Mouse (Mus musculus) G1E (cell line): ENCODE measurements around the gene Hist2h3c2. TPM values are rescaled to one million over a fixed set of nuclear protein-coding genes. Genes with fewer than 3 reads are reported as not detected.

Source experiments
- ATAC-seq: 2 replicates; pipeline ENCODE4 v1.8.0; 2016; ENCODE audit warnings: mild to moderate bottlenecking; ENCODE audit not compliant: insufficient number of reproducible peaks, poor library complexity, low FRiP score, severe bottlenecking; ENCODE audit errors: extremely low read depth
- DNase-seq: peaks from one replicate; pipeline ENCODE4 v3.0.0; 2012; ENCODE audit warnings: low spot score
- H3K27me3 ChIP-seq: 2 replicates; pipeline ENCODE4 v1.6.1; 2012; ENCODE audit warnings: mild to moderate bottlenecking, low read length, inconsistent platforms; ENCODE audit not compliant: insufficient read depth
- H3K36me3 ChIP-seq: replicated peaks from 2 replicates; pipeline ENCODE3; 2012; ENCODE audit warnings: mild to moderate bottlenecking, inconsistent platforms
- H3K4me1 ChIP-seq: 2 replicates; pipeline ENCODE4 v1.6.1; 2012; ENCODE audit warnings: low read depth, low read length, inconsistent platforms, mixed read lengths; ENCODE audit not compliant: insufficient read depth
- H3K4me3 ChIP-seq: 2 replicates; pipeline ENCODE4 v1.5.1; 2012; ENCODE audit warnings: low read depth, mild to moderate bottlenecking, inconsistent platforms, low read length, moderate library complexity, mixed read lengths
- H3K9me3 ChIP-seq: replicated peaks from 2 replicates; pipeline ENCODE4 v1.6.1; 2012; ENCODE audit warnings: inconsistent platforms
- CTCF ChIP-seq: IDR thresholded peaks from 2 replicates; pipeline ENCODE4 v1.5.1; 2012; ENCODE audit warnings: low read depth, low read length, inconsistent platforms, mixed read lengths
- GATA1 ChIP-seq: IDR thresholded peaks from 2 replicates; pipeline ENCODE4 v1.6.1; 2012; ENCODE audit warnings: borderline replicate concordance, low read length, inconsistent platforms, mixed read lengths
- GATA2 ChIP-seq: IDR thresholded peaks from 2 replicates; pipeline ENCODE4 v1.6.1; 2012; ENCODE audit warnings: low read depth, low read length, inconsistent platforms, borderline replicate concordance
- POLR2AphosphoS5 ChIP-seq: IDR thresholded peaks from 2 replicates; pipeline ENCODE4 v1.6.1; 2012; ENCODE audit warnings: low read depth, low read length, inconsistent platforms; ENCODE audit not compliant: insufficient replicate concordance
- TAL1 ChIP-seq: conservative IDR thresholded peaks from 2 replicates; pipeline ENCODE4 v1.6.1; 2012; ENCODE audit warnings: low read depth, low read length, inconsistent platforms, mixed read lengths
- polyA plus RNA-seq: library from polyadenylated mRNA; stranded (reverse); fragments of >175 nt; gene quantifications from 2 replicates; pipeline ENCODE4 v1.2.3, GENCODE M21; 2012
- total RNA-seq, 2 experiments: library from RNA; stranded (forward) in 1 of 2; stranded (reverse) in 1 of 2; fragments of 200-1000 nt in 1 of 2; fragments of >200 nt in 1 of 2; fragmentation: Nextera tagmentation in 1 of 2; gene quantifications; 2 replicates each; pipeline ENCODE4 v1.2.3; 2014 to 2017

The Hist2h3c2 gene
- total and polyA plus RNA-seq, 3 experiments: 27.5 to 847 (median 558) TPM

GRCm38 (mm10) chr3:96197129-96197749 is 41.7 kb downstream of the Hist2h3c2 start:
- H3K36me3 ChIP-seq: peaks cover 13% of the 10 kb centered on the region
- ATAC-seq (peak; percentile 89), DNase-seq (peak; percentile 78)
- H3K9me3 ChIP-seq: peaks cover 5% of the 10 kb centered on the region
- peaks cover 45% of the 10 kb centered on the region for H3K4me1 ChIP-seq
- H3K27me3 ChIP-seq: peaks cover 16% of the 10 kb centered on the region
- peak overlapping the region; percentile 83 for H3K4me3 ChIP-seq
- no peak for TF ChIP-seq POLR2AphosphoS5
- TF ChIP-seq GATA2: no peak
- no peak for TF ChIP-seq GATA1
- TF ChIP-seq CTCF: no peak

GRCm38 (mm10) chr3:96196437-96197128 is 42.3 kb downstream of the Hist2h3c2 start:
- peak overlapping the region; percentile 83 for H3K4me3 ChIP-seq

GRCm38 (mm10) chr3:96195616-96196313 is 43.2 kb downstream of the Hist2h3c2 start:
- H3K4me3 ChIP-seq: no peak overlapping the region
- TF ChIP-seq POLR2AphosphoS5 (no peak), GATA1 (no peak), GATA2 (no peak), CTCF (no peak), TAL1 (no peak)
- ATAC-seq (no peak), DNase-seq (no peak)
- peaks cover 45% of the 10 kb centered on the region for H3K4me1 ChIP-seq
- H3K9me3 ChIP-seq: peaks cover 5% of the 10 kb centered on the region
- peaks cover 13% of the 10 kb centered on the region for H3K36me3 ChIP-seq
- peaks cover 21% of the 10 kb centered on the region for H3K27me3 ChIP-seq

More at GRCm38 (mm10) chr3:96196437-96197128, 42.3 kb downstream of the Hist2h3c2 start:
- Histone ChIP-seq H3K27me3 (peaks cover 21% of the 10 kb centered on the region), H3K36me3 (peaks cover 13% of the 10 kb centered on the region), H3K9me3 (peaks cover 5% of the 10 kb centered on the region), H3K4me1 (peaks cover 45% of the 10 kb centered on the region)
- no peak for DNase-seq
- no peak for TF ChIP-seq POLR2AphosphoS5
- no peak for TF ChIP-seq GATA1
- no peak for TF ChIP-seq TAL1
- no peak for TF ChIP-seq CTCF
- TF ChIP-seq GATA2: no peak
- no peak for ATAC-seq

GRCm38 (mm10) chr3:96194966-96195365 is 44.0 kb downstream of the Hist2h3c2 start:
- TF ChIP-seq TAL1 (no peak), GATA2 (no peak), CTCF (no peak), POLR2AphosphoS5 (no peak), GATA1 (no peak)
- DNase-seq: no peak
- Histone ChIP-seq H3K4me3 (no peak overlapping the region), H3K27me3 (peaks cover 29% of the 10 kb centered on the region), H3K4me1 (peaks cover 49% of the 10 kb centered on the region), H3K36me3 (peaks cover 13% of the 10 kb centered on the region), H3K9me3 (peaks cover 5% of the 10 kb centered on the region)
- no peak for ATAC-seq

GRCm38 (mm10) chr3:96192977-96193376 is 46.0 kb downstream of the Hist2h3c2 start:
- TF ChIP-seq TAL1 (no peak), GATA2 (no peak), GATA1 (no peak), POLR2AphosphoS5 (no peak), CTCF (no peak)
- Histone ChIP-seq H3K36me3 (peaks cover 13% of the 10 kb centered on the region), H3K27me3 (peaks cover 46% of the 10 kb centered on the region), H3K4me1 (peaks cover 31% of the 10 kb centered on the region), H3K9me3 (peaks cover 5% of the 10 kb centered on the region), H3K4me3 (no peak overlapping the region)
- DNase-seq: no peak
- ATAC-seq: no peak

Other genes starting within 250 kb of the Hist2h3c2 start
- gene Plekho1, start 243.1 kb downstream of the Hist2h3c2 start, total RNA-seq (2014; fragmentation: Nextera tagmentation): 9.7 and 23.3 TPM in 2 replicates
- gene Plekho1, start 243.1 kb downstream of the Hist2h3c2 start, total RNA-seq (2017): 4.2 and 5.7 TPM in 2 replicates
- 10.9 and 14.1 TPM in 2 replicates for gene Plekho1, start 243.1 kb downstream of the Hist2h3c2 start, polyA plus RNA-seq
- gene Vps45, start 180.7 kb downstream of the Hist2h3c2 start, total RNA-seq (2014; fragmentation: Nextera tagmentation): 19.8 and 28.7 TPM in 2 replicates
- gene Vps45, start 180.7 kb downstream of the Hist2h3c2 start, total RNA-seq (2017): 16.1 and 21.4 TPM in 2 replicates
- gene Vps45, start 180.7 kb downstream of the Hist2h3c2 start, polyA plus RNA-seq: 6.1 and 6.7 TPM in 2 replicates
- 10.1 and 17.4 TPM in 2 replicates for gene Otud7b, start 134.6 kb downstream of the Hist2h3c2 start, total RNA-seq (2014; fragmentation: Nextera tagmentation)
- 21.7 and 22.1 TPM in 2 replicates for gene Otud7b, start 134.6 kb downstream of the Hist2h3c2 start, total RNA-seq (2017)
- gene Otud7b, start 134.6 kb downstream of the Hist2h3c2 start, polyA plus RNA-seq: 11.3 and 11.8 TPM in 2 replicates
- gene Mtmr11, start 77.1 kb downstream of the Hist2h3c2 start, total RNA-seq (2014; fragmentation: Nextera tagmentation): 5.7 TPM in 1 of 2 replicates, not detected in the other
- 2.7 and 3.5 TPM in 2 replicates for gene Mtmr11, start 77.1 kb downstream of the Hist2h3c2 start, total RNA-seq (2017)
- not detected in 2 replicates for gene Mtmr11, start 77.1 kb downstream of the Hist2h3c2 start, polyA plus RNA-seq
- 138 and 179 TPM in 2 replicates for gene Sf3b4, start 66.8 kb downstream of the Hist2h3c2 start, total RNA-seq (2014; fragmentation: Nextera tagmentation)
- 24.8 and 29.3 TPM in 2 replicates for gene Sf3b4, start 66.8 kb downstream of the Hist2h3c2 start, total RNA-seq (2017)
- gene Sf3b4, start 66.8 kb downstream of the Hist2h3c2 start, polyA plus RNA-seq: 724 and 955 TPM in 2 replicates
- gene Sv2a, start 58.0 kb downstream of the Hist2h3c2 start, total RNA-seq (2014; fragmentation: Nextera tagmentation): 0.45 TPM in 1 of 2 replicates, not detected in the other
- gene Sv2a, start 58.0 kb downstream of the Hist2h3c2 start, total RNA-seq (2017): 0.11 and 0.23 TPM in 2 replicates
- gene Sv2a, start 58.0 kb downstream of the Hist2h3c2 start, polyA plus RNA-seq: 0.07 and 0.12 TPM in 2 replicates
- gene Bola1, start 19.4 kb downstream of the Hist2h3c2 start, total RNA-seq (2014; fragmentation: Nextera tagmentation): 19.6 and 19.8 TPM in 2 replicates
- 48.2 and 60.6 TPM in 2 replicates for gene Bola1, start 19.4 kb downstream of the Hist2h3c2 start, total RNA-seq (2017)
- gene Bola1, start 19.4 kb downstream of the Hist2h3c2 start, polyA plus RNA-seq: 115 and 144 TPM in 2 replicates
- 38.7 and 50.5 TPM in 2 replicates for gene Hist2h2ab, start 19.3 kb downstream of the Hist2h3c2 start, total RNA-seq (2014; fragmentation: Nextera tagmentation)
- 435 and 467 TPM in 2 replicates for gene Hist2h2ab, start 19.3 kb downstream of the Hist2h3c2 start, total RNA-seq (2017)
- gene Hist2h2ab, start 19.3 kb downstream of the Hist2h3c2 start, polyA plus RNA-seq: 0.14 and 1.2 TPM in 2 replicates
- gene Hist2h2ac, start 18.2 kb downstream of the Hist2h3c2 start, total RNA-seq (2014; fragmentation: Nextera tagmentation): 34.2 and 45.7 TPM in 2 replicates
- 928 and 1,027 TPM in 2 replicates for gene Hist2h2ac, start 18.2 kb downstream of the Hist2h3c2 start, total RNA-seq (2017)
- 2.6 and 10.9 TPM in 2 replicates for gene Hist2h2ac, start 18.2 kb downstream of the Hist2h3c2 start, polyA plus RNA-seq
- 2.7 and 4.9 TPM in 2 replicates for gene Hist2h2be, start 18.0 kb downstream of the Hist2h3c2 start, total RNA-seq (2014; fragmentation: Nextera tagmentation)
- gene Hist2h2be, start 18.0 kb downstream of the Hist2h3c2 start, total RNA-seq (2017): 2.5 TPM in 2 replicates
- gene Hist2h2be, start 18.0 kb downstream of the Hist2h3c2 start, polyA plus RNA-seq: 0.24 and 0.33 TPM in 2 replicates
- gene Hist2h2aa2, start 1.1 kb upstream of the Hist2h3c2 start, total RNA-seq (2014; fragmentation: Nextera tagmentation): 830 and 1,341 TPM in 2 replicates
- gene Hist2h2aa2, start 1.1 kb upstream of the Hist2h3c2 start, total RNA-seq (2017): 2,156 and 4,637 TPM in 2 replicates
- 39.6 and 169 TPM in 2 replicates for gene Hist2h2aa2, start 1.1 kb upstream of the Hist2h3c2 start, polyA plus RNA-seq
- 124 and 563 TPM in 2 replicates for gene Hist2h2aa1, start 6.4 kb upstream of the Hist2h3c2 start, total RNA-seq (2014; fragmentation: Nextera tagmentation)
- 3,915 and 5,191 TPM in 2 replicates for gene Hist2h2aa1, start 6.4 kb upstream of the Hist2h3c2 start, total RNA-seq (2017)
- 0.79 and 7.3 TPM in 2 replicates for gene Hist2h2aa1, start 6.4 kb upstream of the Hist2h3c2 start, polyA plus RNA-seq
- 21.7 and 42.6 TPM in 2 replicates for gene Hist2h3c1, start 7.6 kb upstream of the Hist2h3c2 start, total RNA-seq (2014; fragmentation: Nextera tagmentation)
- gene Hist2h3c1, start 7.6 kb upstream of the Hist2h3c2 start, total RNA-seq (2017): 9.1 and 9.9 TPM in 2 replicates
- gene Hist2h3c1, start 7.6 kb upstream of the Hist2h3c2 start, polyA plus RNA-seq: not detected in 2 replicates
- gene Hist2h4, start 24.2 kb upstream of the Hist2h3c2 start, total RNA-seq (2014; fragmentation: Nextera tagmentation): 490 and 543 TPM in 2 replicates
- gene Hist2h4, start 24.2 kb upstream of the Hist2h3c2 start, total RNA-seq (2017): 66.6 and 93.8 TPM in 2 replicates
- 1.8 and 9.3 TPM in 2 replicates for gene Hist2h4, start 24.2 kb upstream of the Hist2h3c2 start, polyA plus RNA-seq
- 2,573 and 2,582 TPM in 2 replicates for gene Hist2h3b, start 29.5 kb upstream of the Hist2h3c2 start, total RNA-seq (2014; fragmentation: Nextera tagmentation)
- gene Hist2h3b, start 29.5 kb upstream of the Hist2h3c2 start, total RNA-seq (2017): 465 and 1,341 TPM in 2 replicates
- gene Hist2h3b, start 29.5 kb upstream of the Hist2h3c2 start, polyA plus RNA-seq: 16.2 and 95.7 TPM in 2 replicates
- gene Hist2h2bb, start 30.6 kb upstream of the Hist2h3c2 start, total RNA-seq (2014; fragmentation: Nextera tagmentation): 2,071 and 2,480 TPM in 2 replicates
- gene Hist2h2bb, start 30.6 kb upstream of the Hist2h3c2 start, total RNA-seq (2017): 8,098 and 8,372 TPM in 2 replicates
- gene Hist2h2bb, start 30.6 kb upstream of the Hist2h3c2 start, polyA plus RNA-seq: 0.29 and 0.75 TPM in 2 replicates
- 0.53 TPM in 1 of 2 replicates, not detected in the other for gene Fcgr1, start 54.8 kb upstream of the Hist2h3c2 start, total RNA-seq (2014; fragmentation: Nextera tagmentation)
- gene Fcgr1, start 54.8 kb upstream of the Hist2h3c2 start, total RNA-seq (2017): 0.12 and 0.16 TPM in 2 replicates
- not detected in 2 replicates for gene Fcgr1, start 54.8 kb upstream of the Hist2h3c2 start, polyA plus RNA-seq
- gene BC107364, start 213.2 kb upstream of the Hist2h3c2 start, total RNA-seq (2014; fragmentation: Nextera tagmentation): not detected in 2 replicates
- 0.27 TPM in 1 of 2 replicates, not detected in the other for gene BC107364, start 213.2 kb upstream of the Hist2h3c2 start, total RNA-seq (2017)
- gene BC107364, start 213.2 kb upstream of the Hist2h3c2 start, polyA plus RNA-seq: not detected in 2 replicates